Mouse (Mus musculus) C2C12 (cell line): ENCODE measurements at regions not wholly inside any gene's neighbourhood (a gene's known extent, or its start where the extent isn't known, plus 50 kb on each side); places are given as distances from the start of the nearest gene placed in this dataset.
A peak's percentile ranks its signal among the peaks of the same experiment; 100 is the strongest.
"Not testable (repeated sequence)": the region's sequence is repeated elsewhere in the genome, so short reads cannot be mapped to it uniquely, and the experiment has no call there.

ENCODE experiments used
- H3K27me3 ChIP-seq: one replicate; pipeline ENCODE4 v1.6.1; 2011; ENCODE audit not compliant: control insufficient read depth, insufficient read depth, insufficient read length
- H3K36me3 ChIP-seq: one replicate; pipeline ENCODE4 v1.6.1; 2011; ENCODE audit not compliant: control insufficient read depth, insufficient read depth
- H3K4me3 ChIP-seq: one replicate; pipeline ENCODE4 v1.5.1; 2011; ENCODE audit warnings: mild to moderate bottlenecking, control low read depth; ENCODE audit not compliant: poor library complexity, insufficient read depth, severe bottlenecking
- H3K79me2 ChIP-seq: one replicate; pipeline ENCODE4 v1.6.1; 2011; ENCODE audit not compliant: control insufficient read depth, insufficient read depth
- H3K79me3 ChIP-seq: one replicate; pipeline ENCODE4 v1.6.1; 2011; ENCODE audit warnings: low read depth, control low read depth
- H3ac ChIP-seq: one replicate; pipeline ENCODE3; 2011; ENCODE audit warnings: low read depth; ENCODE audit not compliant: control insufficient read depth, insufficient read length
- CEBPB ChIP-seq: IDR thresholded peaks from one replicate; pipeline ENCODE4 v1.6.1; 2011; ENCODE audit warnings: low read depth, mild to moderate bottlenecking, control low read depth, moderate library complexity
- CTCF ChIP-seq: IDR thresholded peaks from one replicate; pipeline ENCODE4 v1.5.1; 2011; ENCODE audit not compliant: control insufficient read depth, insufficient read depth, insufficient read length
- FOSL1 ChIP-seq: IDR thresholded peaks from one replicate; pipeline ENCODE4 v1.8.0; 2011; ENCODE audit warnings: mild to moderate bottlenecking, low read length; ENCODE audit not compliant: poor library complexity, insufficient read depth, severe bottlenecking
- MAX ChIP-seq: IDR thresholded peaks from one replicate; pipeline ENCODE4 v1.6.1; 2011; ENCODE audit warnings: mild to moderate bottlenecking, control low read depth
- MYOD1 ChIP-seq: IDR thresholded peaks from one replicate; pipeline ENCODE4 v1.6.1; 2011; ENCODE audit warnings: low read depth; ENCODE audit not compliant: control insufficient read depth, insufficient read length
- MYOG ChIP-seq: IDR thresholded peaks from one replicate; pipeline ENCODE4 v1.6.1; 2011; ENCODE audit not compliant: control insufficient read depth, insufficient read length; ENCODE audit errors: extremely low read depth
- USF1 ChIP-seq: IDR thresholded peaks from one replicate; pipeline ENCODE4 v1.6.1; 2011; ENCODE audit warnings: low read depth, mild to moderate bottlenecking, control low read depth, moderate library complexity

DNA sequence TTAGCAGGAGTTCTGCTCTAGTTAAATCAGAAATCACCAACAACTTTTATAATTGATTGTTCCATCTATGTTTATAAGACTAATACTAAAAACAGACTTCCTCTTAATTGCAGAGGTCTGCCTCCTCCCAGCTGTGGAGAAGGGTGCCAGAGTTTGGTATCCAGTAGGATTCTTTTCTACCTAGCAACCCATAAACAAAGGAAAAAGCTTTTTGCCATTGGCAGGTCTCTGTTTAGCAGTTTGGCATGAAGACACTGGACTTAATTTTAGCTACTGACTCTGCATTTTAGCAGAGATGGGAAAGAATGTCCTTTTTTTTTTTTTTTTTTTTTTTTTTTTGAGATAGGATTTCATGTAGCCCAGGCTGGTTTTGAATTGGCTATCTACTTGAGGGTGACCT lies 1628.4 kb downstream of the A830018L16Rik start:
- TF ChIP-seq MYOG (no peak), FOSL1 (no peak), CEBPB (no peak), CTCF (no peak), MYOD1 (no peak), USF1 (no peak), MAX (no peak)
- no peaks in the 10 kb centered on the region for H3K79me2 ChIP-seq
- H3ac ChIP-seq = no peak overlapping the region
- no peak overlapping the region for H3K4me3 ChIP-seq
- no peaks in the 10 kb centered on the region for H3K36me3 ChIP-seq
- H3K79me3 ChIP-seq = no peaks in the 10 kb centered on the region
- no peaks in the 10 kb centered on the region for H3K27me3 ChIP-seq

- H3K4me3 ChIP-seq = no peak overlapping the region
These were observed 1636.4 kb downstream of the A830018L16Rik start for GRCm38 (mm10) chr1:13050140-13050775.

DNA sequence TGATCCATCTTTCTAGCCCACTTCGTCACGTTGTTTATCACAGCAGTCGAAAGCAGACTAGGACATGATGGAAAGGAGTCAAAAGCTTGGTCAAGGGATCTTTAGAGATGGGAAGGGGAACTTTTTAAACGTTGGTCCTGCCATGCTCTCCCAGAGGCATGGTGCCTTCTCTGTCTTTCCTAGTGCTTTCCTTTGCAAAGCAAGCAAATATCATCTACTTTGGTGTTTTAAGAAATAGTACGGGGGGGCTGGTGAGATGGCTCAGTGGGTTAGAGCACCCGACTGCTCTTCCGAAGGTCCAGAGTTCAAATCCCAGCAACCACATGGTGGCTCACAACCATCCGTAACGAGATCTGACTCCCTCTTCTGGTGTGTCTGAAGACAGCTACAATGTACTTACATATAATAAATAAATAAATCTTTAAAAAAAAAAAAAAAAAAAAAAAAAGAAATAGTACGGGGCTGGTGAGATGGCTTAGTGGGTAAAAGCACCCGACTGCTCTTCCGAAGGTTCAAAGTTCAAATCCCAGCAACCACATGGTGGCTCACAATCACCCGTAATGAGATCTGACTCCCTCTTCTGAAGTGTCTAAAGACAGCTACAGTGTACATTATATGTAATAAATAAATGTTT lies 1637.6 kb downstream of the A830018L16Rik start:
- H3K36me3 ChIP-seq, H3K79me2 ChIP-seq, H3K27me3 ChIP-seq, H3K4me3 ChIP-seq, H3ac ChIP-seq, H3K79me3 ChIP-seq: not testable (repeated sequence)

More at GRCm38 (mm10) chr1:13050140-13050775, 1636.4 kb downstream of the A830018L16Rik start:
- TF ChIP-seq MYOG (no peak), CTCF (peak; percentile 19)
- H3K79me2 ChIP-seq = no peaks in the 10 kb centered on the region
- no peak overlapping the region for H3ac ChIP-seq
- no peaks in the 10 kb centered on the region for H3K27me3 ChIP-seq
- no peaks in the 10 kb centered on the region for H3K36me3 ChIP-seq
- H3K79me3 ChIP-seq = no peaks in the 10 kb centered on the region

DNA sequence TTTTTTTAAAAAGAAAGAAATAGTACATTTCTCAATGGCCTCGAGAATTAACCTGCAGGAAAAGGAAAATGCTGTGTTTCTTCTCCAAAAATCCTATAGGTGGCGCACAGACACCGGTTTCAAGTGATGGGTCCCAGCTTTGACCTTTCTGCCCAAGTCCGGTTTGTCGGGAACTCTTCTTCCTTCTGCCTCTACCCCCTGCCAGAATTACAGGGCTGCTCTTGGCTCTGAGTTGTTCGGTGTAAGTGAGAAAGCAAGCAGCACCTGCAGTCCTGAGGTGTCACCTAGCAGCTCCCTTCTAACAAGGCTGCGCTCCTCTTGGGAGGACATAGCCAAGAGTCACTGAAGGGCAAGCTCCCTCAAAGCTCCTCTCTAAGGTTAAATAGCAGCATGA lies 1638.2 kb downstream of the A830018L16Rik start:
- no peak for TF ChIP-seq CTCF
- TF ChIP-seq MYOG = no peak
- TF ChIP-seq MAX = no peak
- no peak for TF ChIP-seq USF1
- no peak for TF ChIP-seq FOSL1
- TF ChIP-seq MYOD1 = no peak
- no peak for TF ChIP-seq CEBPB
- Histone ChIP-seq H3K4me3 (no peak overlapping the region), H3K36me3 (no peaks in the 10 kb centered on the region)

DNA sequence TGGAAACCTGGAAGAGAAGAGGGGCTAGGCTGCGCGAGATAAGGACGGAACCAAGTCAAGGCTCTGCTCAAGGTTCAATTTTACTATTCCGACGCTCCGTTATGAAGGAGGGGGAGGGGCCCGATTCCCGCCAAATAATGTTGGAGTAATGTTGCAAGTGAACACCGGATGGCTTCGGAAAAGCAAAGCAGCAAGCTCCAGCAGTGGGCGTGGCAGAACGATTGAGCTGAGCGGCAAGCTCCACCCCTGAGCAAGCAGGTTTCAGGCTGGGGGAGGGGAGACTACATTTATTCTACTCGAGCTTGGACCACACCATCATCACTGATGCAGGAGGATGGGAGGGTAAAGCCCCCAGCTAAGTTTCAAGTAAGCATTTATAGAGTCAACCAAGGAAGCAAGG lies 1643.8 kb downstream of the A830018L16Rik start:
- TF ChIP-seq USF1 (no peak), MYOG (no peak), CTCF (no peak), MAX (no peak), CEBPB (no peak), FOSL1 (no peak), MYOD1 (no peak)
- Histone ChIP-seq H3K27me3 (no peaks in the 10 kb centered on the region), H3K36me3 (no peaks in the 10 kb centered on the region), H3K79me3 (no peaks in the 10 kb centered on the region), H3ac (no peak overlapping the region), H3K79me2 (no peaks in the 10 kb centered on the region), H3K4me3 (no peak overlapping the region)

More for the DNA sequence above, 1638.2 kb downstream of the A830018L16Rik start:
- Histone ChIP-seq H3K79me2 (no peaks in the 10 kb centered on the region), H3K27me3 (no peaks in the 10 kb centered on the region), H3K79me3 (no peaks in the 10 kb centered on the region), H3ac (no peak overlapping the region)

DNA sequence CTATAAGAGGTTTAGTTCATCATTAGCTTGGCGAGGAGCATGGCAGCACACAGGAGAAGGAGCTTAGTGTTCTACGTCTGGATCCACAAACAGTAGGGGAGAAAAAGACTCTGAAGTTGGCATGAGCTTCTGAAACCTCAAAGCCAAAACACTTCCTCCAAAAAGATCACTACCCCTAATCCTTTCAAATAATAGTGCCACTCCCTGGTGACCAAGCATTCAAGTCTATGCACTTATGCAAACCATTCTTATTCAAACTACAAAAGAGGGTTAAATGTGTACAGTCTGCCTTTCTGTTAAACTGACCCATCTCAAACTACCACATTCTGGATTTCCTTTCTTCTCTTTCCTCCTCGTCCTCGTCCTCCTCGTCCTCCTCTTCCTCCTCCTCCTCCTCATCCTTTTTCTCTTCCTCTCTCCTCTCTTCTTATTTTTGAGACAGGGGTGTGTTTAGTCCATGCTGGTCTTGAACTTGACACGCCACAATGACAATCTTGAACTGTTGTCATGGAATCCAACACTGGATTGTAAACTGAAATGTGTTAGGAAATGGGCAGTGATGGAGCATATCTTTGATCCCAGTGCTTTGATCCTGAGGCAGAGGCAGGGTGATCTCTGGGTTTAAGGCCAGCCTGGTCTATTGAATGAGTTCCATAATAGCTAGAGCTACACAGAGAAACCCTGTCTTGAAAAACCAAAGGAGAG lies 1645.9 kb downstream of the A830018L16Rik start:
- H3K79me3 ChIP-seq = no peaks in the 10 kb centered on the region
- no peaks in the 10 kb centered on the region for H3K79me2 ChIP-seq
- H3K4me3 ChIP-seq = no peak overlapping the region
- TF ChIP-seq USF1 (no peak), CTCF (no peak), MYOG (no peak), MAX (no peak), CEBPB (no peak)
- H3ac ChIP-seq = no peak overlapping the region
- H3K27me3 ChIP-seq = no peaks in the 10 kb centered on the region
- H3K36me3 ChIP-seq = no peaks in the 10 kb centered on the region
